Mouse (Mus musculus): ENCODE results near the gene Cth. TPM values are rescaled to one million over a fixed set of nuclear protein-coding genes. Genes with fewer than 3 reads are reported as not detected.

The Cth gene
- 10.3 TPM for polyA plus RNA-seq (2014; fragmentation: Illumina TruSeq; extraction: RNeasy Lipid Tissue Mini Kit (QIAGEN cat#74804); ENCODE audit: insufficient read depth, low read depth, low replicate concordance)

GRCm38 (mm10) chr3:157924692-157925328, at the start of gene Cth:
Gene Cth (minus strand): TSS chr3:157925077.

DNA sequence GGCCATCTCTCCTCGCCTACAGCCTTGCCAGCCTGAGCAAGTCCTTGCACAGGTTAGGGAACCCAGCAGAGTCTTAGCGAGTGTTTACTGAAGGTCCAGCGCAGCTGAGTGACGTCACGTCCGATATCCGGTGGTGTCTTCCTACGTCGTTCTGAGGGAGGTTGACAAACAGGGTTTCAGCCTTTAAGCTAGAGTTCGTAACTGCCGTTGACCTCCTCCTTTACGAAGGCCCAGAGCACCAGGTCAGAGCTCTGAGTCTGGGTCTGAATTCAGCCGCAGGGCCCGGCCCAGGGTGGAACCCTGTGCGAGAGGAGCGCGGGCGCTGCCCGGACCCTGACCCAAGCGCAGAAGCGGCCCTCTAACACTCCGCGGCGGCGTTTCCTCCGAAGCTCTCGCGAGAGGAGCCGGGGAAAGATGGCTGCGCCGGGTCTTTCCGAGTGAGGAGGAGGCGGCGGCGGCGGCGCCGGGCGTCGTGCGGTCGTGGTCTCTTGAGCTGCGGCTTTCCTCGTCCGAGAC, 22.0 kb upstream of the Cth start, which contains the start of gene Ankrd13c:
Ankrd13c (plus strand) TSS at position 397 of the 516 bp plus-strand sequence.

Other genes with a start within 250 kb of the Cth start
- 19.2 TPM for gene Ankrd13c, start 22.2 kb upstream of the Cth start, polyA plus RNA-seq (2014; fragmentation: Illumina TruSeq; extraction: RNeasy Lipid Tissue Mini Kit (QIAGEN cat#74804); ENCODE audit: insufficient read depth, low read depth, low replicate concordance)
- gene Srsf11, start 111.6 kb upstream of the Cth start, polyA plus RNA-seq (2014; fragmentation: Illumina TruSeq; extraction: RNeasy Lipid Tissue Mini Kit (QIAGEN cat#74804); ENCODE audit: insufficient read depth, low read depth, low replicate concordance), result 50.7 TPM
- 7.5 TPM for gene Lrrc40, start 111.6 kb upstream of the Cth start, polyA plus RNA-seq (2014; fragmentation: Illumina TruSeq; extraction: RNeasy Lipid Tissue Mini Kit (QIAGEN cat#74804); ENCODE audit: insufficient read depth, low read depth, low replicate concordance)